Mouse (Mus musculus): ENCODE measurements around the gene Mxd1.

Mxd1 gene

DNA sequence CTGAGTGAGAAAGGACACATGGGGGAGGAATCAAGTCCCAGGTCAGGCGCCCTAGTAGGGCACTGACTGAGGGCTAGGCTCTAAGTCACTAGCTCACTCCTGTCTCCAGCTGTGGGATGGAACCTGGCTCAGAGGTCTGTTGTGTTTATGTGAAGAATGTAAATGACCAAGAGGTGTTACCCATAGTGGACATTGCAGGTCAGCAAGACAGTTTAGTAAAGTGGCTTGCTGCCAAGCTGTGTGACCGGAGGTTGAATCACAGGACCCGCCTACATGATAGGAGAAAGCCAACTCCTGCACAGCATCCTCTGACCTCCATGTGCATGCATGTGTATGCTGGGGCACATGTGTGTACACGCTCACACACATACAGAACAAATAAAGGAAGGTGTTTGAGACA, 23.4 kb downstream of the Mxd1 start:
- no peak for DNase-seq

DNA sequence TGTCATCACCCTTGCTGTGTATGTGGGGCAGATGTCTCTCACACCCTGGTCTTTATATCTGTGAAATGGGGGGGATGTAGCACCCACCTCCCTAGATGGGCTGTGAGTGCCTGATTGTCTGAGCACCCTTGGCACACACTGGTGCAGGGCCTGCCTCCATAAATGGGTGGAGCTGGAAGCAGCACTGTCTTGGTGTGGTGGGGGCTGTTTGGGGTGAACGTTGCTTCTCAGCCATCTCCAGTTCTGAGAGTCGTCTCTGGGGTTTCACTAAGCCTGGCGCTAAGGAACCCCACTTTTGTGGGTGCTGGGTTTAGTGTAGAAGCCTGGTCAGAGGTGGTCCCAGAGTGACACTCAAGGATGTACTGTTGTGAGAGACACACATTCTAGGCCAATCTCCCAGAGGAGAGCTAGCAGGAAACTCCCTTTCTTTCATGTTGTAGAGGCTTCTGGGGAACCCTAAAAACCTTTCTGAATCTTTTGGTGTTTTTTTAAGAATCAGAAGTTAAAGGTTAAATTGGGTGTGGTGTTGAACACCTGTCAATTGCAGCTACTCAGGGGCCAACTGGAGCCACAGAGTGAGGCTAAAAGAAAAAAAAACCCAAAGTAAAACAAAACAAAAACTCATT, 24.1 kb downstream of the Mxd1 start:
- no peak for DNase-seq

DNA sequence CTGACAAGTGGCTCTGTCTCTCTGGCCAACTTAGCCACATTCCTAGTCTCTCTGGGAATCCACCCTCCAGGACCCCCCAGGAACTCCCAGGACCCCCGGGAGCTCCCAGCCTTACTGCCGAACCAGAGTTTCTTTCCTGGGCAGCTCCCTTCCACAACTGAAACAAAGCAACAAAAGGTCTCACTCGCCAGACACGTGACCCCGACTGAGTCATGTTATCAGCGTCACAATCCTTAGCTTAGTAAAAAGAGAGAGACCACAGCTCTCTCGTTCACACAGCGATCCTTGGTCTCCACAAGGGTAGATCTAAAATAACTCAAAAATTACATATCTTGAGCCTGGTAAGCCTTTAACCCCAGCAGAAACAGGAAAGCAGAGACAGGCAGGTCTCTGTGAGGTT, 27.2 kb downstream of the Mxd1 start:
- DNase-seq: no peak

DNA sequence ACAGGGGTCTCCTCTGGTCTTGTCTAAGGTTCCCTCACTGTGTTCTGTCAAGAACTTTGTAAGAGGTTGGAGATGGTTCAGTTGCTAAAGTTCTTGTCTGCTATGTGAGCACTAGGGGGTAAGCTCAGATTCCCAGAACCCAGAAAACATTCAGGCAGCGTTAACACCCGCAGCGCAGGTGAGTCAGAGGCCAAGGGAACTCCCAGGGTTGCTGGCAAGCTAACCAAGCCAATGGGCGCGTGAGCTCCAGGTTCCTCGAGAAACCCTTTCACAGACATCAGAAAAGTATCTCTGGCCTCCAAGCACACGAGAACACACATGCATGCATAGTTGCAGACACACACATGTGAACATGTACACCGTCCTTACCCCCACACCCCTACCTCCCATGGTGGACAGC, 28.2 kb downstream of the Mxd1 start:
- no peak for DNase-seq

DNA sequence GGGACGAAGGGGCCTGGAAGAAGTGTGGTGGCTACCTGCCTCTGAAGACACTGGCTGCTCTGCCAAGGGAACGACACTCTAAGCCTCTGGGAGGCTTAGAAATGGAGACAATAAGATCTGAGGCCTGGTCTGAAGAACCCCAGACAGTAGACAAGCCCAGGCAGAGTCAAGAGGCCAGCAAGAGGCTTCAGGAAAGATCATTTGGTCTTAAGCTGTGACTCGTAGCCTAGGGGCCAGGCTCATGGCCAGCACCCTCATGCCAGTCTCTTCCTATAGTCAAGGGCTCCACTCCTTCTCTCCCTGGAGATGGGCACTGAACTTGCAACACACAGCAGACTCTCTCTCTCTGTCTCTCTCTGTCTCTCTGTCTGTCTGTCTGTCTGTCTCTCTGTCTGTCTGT, 28.8 kb downstream of the Mxd1 start:
- DNase-seq: no peak

DNA sequence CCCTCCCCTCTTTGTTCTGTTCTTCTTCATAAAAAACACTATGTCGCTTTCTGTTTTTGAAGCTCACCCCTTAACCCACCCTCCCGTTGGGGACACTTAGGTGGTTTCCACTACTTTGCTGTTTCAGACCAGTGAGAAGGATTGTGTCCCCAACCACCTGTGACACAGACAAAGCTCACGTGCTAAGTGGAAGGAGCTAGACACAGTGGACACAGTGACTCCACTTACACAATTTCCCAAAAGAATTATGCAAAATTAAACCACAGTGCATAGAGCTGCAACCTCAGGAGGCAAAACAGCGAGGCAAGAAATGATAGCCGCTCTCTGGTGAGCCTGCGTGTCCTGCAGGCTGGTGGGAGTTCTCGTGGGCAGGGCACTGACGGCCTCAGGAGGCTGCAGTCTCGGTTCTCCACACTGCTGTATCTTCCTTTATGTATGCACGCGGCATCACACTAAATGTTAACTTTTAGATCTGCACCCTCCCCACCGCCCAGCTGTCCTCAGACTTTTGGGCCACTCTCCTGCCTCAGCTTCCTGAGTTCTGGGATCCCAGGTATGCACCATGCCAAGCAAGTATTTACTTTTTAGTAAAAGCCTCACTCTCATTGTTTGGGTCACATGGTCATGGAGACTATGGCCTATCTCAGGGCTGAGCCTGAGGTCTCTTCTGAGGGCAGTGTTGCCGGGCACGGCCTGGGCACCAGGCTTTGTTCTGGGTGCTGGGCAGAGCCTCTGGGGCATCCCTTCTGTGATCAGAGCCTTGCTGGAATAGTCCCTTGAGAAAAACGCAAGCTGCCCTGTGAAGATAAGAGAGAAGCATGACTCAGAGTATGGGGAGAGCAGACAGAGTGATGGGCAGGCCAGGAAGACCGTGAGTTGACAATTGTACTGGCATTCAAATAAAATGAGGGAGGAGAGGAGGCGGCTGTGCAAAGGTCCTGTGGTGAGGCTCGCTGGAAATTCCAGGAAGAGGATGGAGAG, 29.5 kb downstream of the Mxd1 start:
- DNase-seq: no peak

DNA sequence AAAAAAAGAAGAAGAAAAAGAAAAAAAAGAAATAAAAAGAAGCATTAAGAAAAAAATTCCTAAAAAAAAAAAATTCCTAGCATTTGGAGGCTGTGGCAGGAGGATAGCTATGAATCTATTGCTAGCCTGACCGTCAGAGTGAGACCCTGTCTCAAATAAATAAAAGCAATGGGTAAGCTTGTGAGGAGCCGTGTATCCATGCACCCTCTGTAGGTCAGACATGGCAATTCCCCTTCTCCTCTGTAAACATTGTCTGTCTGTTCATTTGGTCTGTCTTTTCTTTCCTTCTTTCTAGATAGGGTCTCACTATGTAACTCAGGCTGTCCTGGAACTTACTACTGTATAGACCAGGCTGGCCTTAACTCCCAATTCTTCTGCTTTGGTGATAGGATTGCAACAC, 30.5 kb downstream of the Mxd1 start:
- no peak for DNase-seq

DNA sequence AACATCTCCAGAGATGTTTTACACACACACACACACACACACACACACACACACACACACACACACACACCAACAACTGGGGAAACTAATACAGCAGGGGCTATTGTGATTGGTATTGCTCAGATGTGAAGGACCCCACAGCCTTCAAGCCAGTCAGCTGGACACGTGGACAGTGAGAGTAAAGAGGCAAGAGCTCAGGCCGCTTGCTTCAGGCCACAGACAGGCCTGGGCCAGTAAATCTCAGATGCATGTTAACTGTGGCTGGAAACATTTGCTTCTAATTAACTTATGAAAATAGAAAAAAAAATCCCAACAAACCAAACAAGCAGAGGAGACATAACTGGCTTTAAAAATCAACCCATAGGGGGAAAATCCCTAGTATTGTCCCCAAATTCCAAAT, 31.1 kb downstream of the Mxd1 start:
- no peak for DNase-seq

DNA sequence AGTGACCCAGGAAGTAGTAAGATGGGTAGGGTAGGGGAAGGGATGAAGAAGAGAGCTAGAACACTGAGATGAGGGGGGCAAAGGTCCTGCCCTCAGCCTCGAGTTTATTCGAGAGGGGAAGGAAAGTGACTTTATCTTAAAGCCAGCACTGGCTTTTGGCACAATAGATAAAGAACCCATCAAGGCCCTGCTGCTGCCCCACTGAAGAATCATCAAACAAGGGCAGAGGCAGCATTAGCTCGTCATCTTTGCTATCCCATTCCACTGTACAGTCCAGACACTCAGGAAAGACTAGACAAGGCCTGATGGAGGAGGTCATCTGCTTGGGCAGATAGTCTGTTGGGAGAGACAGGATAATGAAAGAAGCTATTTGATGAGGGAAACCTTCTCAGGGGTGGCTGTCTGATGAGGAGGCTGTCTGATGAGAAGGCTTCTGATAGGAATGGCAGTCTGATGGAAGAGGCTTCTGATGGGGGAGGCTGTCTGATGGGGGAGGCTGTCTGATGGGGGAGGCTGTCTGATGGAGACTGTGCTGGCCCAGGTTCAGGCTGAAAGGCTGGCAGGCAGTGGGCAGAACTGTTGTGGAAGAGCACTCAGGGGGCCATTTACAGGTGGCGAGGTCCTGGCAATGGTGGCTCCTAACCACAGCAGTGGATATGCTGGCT, 31.7 kb downstream of the Mxd1 start:
- DNase-seq: no peak

DNA sequence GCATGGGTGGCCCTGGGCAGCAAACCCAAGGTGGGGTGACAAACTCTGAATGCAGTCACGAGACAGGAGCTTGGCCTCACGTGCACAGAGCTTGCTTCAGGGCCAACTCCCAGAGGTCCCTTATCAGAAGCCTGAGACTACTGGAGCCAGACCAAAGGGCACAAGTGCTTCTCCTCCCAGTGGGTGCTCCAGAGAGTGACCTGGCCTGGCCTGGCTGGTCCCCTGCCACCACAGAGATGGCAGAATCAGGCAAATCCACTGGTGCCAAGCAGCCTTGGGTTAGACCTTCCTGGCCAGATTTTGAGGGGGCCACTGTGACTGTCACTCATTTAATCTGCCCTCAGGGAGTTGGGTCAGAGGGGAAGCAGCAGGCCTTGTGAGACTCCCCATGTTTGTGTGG, 32.5 kb downstream of the Mxd1 start:
- DNase-seq: peak; percentile 33 to 57

DNA sequence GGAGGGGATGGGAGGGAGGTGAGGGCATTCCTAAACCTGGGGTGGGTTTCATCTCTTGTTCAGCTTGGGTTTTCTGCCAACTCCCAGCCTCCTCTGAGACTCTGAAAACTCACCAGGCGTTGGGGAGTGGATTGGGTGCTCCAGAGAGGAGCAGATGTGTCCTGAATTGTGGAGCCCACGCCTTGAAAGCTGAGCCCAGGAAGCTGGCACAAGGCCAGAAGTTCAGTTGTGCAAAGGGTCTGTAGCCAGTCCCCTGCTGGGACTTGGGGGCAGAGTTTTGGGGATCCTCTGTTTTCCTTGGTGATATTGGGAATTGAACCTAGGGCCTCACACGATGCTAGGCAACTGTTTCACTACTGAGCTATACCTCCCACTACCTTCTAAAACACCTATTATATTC, 38.8 kb downstream of the Mxd1 start:
- DNase-seq: no peak

DNA sequence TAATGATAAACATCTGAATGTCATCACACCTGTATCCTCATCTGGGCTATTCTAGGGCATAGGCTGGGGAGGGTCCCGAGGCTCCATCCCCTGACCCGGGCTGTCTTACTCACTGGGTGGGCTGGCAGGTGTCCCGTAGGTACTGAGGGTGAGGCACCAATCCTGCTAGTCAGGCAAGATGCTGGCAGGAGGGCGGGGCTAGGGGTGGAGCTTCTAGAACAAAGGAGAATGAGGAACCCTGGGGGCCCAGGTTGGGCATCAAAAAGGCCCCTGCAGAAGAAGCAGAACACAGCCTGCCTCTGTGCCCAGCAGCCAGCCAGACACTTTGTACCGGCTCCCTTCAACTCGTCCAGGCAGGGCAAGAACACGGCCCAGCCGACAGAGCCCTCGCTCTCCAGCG, 41.0 kb downstream of the Mxd1 start, which contains the start of gene Asprv1:
Asprv1 (plus strand) TSS at position 219 of the 400 bp plus-strand sequence.
- no peak for DNase-seq

DNA sequence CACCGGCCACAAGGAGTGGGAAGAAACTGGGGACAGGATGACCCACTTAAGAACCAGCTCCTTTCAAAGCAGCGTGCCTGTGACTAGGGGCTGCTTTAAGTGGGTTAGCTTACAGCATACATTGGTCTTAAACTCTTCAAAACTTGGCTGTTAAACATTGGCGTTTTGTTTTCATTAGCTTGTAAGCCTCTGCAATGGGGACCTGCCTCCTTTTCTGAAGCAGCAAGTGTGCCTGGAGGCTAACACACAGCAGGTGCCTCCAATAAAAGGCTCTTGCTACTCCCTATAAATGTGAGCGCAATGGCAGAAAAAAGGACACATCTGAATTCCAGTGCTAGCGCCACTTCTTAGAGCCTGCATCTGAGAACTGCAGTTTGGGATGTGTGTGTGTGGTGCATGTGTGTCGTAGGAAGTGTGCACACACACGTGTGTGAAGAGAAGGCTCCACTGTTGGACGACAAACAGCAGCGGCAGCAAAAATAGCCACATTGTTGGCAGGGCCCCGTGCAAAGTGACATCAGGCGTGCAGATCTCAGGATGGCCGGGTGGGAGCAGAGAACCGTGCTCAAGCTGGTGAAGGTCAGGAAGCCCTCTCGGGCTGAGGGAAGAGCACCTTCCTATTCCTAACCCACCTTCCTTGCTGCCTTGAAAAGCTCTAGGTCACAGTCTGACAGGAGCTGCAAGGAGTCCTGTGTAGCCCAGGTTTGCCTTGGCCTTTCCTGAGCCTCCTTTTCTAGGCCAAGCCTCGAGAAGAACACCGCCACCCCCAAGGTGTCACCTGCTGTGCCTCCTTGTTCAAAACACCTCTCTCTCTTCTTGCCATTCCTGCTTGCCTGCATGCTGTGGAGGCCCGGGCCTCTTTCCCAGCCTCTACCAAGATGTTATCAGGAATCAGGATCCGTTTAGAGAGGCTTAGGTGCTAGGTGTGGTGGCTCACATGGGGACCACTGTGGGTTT, 44.6 kb downstream of the Mxd1 start:
- DNase-seq: no peak

DNA sequence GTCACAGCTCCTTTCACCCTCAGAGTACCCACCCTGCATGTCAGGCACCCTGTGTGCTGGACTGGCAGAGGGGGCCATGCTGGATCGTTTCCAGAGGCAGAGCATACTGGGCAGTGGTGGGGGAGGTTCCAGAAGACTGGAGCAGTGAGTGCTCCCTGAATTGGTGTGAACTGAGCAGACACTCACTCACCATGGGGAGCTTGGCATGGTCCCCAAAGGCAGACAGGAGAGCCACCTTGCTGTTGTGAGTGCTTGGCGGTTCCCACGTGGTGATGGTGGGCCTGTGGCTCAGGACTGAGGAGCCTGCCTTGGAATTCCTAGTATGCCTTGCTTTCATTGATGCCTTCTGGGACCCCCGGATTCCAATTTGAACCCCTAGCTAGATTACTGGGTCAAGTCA, 45.8 kb downstream of the Mxd1 start:
- no peak for DNase-seq

DNA sequence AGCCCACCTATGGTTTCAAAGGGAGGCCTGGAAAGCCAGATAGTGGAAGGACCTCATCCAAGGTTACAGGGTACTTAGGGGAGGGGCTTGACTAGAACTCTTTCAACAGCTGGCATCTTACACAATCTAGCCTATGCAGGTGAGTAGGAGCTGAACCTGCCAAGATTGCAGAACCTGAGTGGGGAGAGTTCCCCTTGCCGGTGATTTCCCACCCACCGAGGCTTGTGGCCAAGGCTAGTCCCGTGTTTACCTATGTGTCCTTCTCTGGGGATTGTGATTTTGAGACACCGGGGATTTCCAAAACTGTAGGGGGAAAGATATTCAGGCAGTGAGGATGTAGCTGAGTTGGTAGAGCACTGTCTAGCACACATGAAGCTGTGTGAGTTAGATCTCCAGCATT, 53.7 kb downstream of the Mxd1 start:
- DNase-seq: peak; percentile 44 to 55

DNA sequence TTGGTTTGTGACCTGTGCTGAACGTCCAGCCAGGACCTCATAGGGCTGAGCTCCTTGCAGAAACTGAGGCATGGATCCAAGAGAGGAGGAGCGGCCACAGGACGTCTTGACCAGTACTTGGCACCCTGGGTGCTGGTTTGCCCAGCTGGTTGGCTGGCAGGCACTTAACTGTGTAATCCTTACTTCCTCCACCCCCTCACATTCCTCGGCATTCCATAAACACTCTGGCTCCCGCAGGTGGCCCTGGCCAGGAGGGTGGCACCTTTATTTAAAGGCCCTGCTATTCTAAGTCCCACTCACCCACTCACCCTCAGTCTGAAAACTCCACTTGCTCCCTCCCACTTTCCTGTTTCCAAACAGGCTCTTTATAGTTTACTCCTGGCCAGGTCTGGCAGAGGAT, 58.2 kb downstream of the Mxd1 start:
- peak; percentile 65 to 89 for DNase-seq

DNA sequence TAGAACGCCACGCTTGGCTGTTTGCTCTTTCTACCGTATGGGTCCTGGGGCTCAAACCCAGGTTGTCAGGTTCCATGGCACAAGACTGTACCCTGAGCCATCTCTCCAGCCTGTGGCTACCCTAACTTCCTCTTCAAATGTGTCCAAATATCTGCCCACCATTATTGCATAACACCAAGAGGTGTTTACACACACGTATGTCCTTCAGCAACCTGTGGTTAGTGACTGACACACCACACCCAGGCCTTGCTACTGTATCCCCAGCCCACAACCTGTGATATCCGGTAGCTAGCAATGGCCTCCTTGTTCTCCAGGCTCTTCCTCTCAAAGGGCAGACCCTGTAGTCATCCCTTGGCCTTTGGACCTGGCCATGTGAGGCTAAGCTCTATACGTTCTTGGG, 59.7 kb downstream of the Mxd1 start:
- DNase-seq: peak in 1 of 2 experiments; percentile 27

DNA sequence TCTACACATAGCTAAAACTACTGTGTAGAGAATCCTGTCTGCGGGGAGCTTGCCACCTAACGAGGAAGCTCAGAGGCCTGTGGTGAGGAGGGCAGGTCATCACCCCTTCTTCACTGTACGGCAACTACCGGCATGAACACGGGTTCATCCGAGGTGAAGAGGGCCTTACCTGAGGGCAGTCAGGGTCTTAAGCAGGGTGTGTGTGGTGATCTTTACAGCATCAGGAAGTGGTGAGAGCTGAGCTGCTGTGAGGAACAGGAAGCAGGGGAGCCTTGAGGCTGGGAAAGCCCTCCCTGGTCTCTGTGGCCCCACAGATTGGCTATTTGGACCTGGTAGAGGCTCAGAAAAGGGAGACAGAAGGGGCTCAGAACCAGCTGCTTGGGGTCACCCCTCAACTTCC, 61.5 kb downstream of the Mxd1 start:
- DNase-seq: no peak

DNA sequence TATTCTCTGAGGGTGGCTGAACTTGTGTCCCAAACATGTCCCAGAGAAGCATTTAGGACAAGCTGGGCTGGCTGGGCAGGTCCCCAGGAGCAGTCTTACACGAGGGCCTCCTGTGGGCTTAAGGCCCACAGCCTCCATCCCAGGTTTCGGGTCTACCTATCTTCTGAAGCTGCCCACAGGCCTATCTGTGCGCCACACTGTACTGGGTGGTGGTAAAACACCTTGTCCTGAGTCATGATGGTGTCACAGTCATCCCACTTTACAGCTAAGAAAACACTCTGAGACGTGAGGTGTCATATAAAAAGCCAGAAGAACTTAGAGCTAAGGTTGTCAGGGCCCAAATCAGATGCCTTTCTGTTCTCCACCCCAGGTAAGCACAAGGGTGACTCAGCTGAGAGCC, 62.7 kb downstream of the Mxd1 start:
- DNase-seq: no peak

DNA sequence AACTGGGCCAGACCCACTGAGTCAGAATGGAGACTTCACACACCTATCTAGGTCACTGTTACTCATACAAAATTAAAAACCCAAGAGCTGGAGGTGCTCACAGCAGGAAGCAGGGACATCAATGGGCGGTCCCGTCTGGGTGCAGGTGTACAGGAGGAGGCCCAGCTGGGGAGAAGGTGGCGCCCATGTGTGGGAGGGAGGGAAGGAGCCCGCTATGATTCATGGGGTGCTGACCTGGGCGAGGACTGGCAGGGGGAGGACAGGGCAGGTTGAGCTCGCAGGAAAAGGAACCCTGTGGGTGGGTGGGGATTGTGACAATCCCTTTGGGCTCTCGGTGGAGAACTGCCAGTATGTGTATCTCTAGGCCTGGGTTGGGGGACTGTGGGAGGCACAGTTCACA, 63.7 kb downstream of the Mxd1 start:
- peak in 1 of 2 experiments; percentile 37 for DNase-seq

DNA sequence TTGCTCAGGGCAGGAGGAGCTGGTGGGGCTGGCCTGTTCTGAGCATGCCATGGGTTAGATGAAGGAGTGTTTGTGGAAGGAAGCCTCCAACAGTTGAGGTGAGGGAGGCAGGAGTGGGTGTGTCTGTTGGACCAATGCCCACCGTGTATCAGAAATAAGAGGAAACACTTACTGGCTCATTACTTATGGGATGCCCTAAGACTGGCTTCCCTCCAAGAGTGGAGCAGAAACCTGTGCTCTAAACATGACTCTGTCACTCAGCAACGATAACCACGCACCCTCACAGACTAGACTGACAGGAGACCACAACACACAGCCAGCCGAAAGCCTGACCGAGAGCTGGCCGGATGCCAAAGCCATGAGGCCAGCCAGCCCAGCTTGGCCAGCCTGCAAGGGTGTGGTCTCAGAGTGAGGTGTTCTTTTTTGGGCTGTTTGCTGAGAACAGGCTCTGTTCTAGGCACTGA, 69.0 kb downstream of the Mxd1 start:
- DNase-seq: peak; percentile 80 to 89

DNA sequence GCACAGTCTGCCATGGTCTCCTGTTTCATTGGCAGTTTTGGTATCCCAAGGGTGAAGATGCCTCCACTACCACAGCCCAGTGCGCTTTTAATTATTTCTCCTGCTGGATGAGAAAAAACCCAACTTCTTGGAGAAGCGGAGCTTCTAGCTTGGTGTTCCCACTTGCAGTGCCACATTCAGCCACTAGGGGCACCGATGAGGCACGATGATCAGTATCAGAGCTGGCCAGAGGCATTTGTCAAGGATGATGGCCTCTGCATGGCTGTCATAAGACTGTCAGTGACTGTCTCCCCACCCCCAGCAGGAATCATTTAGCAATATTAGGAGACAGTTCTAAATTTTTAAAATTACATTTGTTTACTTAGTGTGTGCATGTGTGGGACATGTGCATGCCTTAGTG, 69.8 kb downstream of the Mxd1 start:
- DNase-seq: peak; percentile 78 to 87

Data from lung, postnatal 4 days (tissue).